Mouse (Mus musculus) forebrain, embryonic 13.5 days (tissue): ENCODE data around the gene Cops7b. TPM values are rescaled to one million over a fixed set of nuclear protein-coding genes. Genes with fewer than 3 reads are reported as not detected.

Experiments
- ATAC-seq: fragments of 200-750 bp; cut with Nextera tagmentation; 2 replicates; pipeline ENCODE4 v1.8.0; 2017
- H3K27ac ChIP-seq: fragments of 300-500 bp; sonication (generic); 2 replicates; pipeline ENCODE4 v1.5.1; 2015; ENCODE audit warnings: inconsistent platforms, mild to moderate bottlenecking, moderate library complexity
- H3K27me3 ChIP-seq: fragments of 300-500 bp; sonication (generic); 2 replicates; pipeline ENCODE4 v1.6.1; 2015; ENCODE audit warnings: mild to moderate bottlenecking, inconsistent platforms
- H3K36me3 ChIP-seq: fragments of 300-500 bp; sonication (generic); 2 replicates; pipeline ENCODE4 v1.6.1; 2015; ENCODE audit warnings: mild to moderate bottlenecking, inconsistent platforms; ENCODE audit not compliant: poor library complexity, severe bottlenecking
- H3K4me1 ChIP-seq: fragments of 300-500 bp; sonication (generic); 2 replicates; pipeline ENCODE4 v1.6.1; 2015; ENCODE audit warnings: inconsistent platforms
- H3K4me2 ChIP-seq: fragments of 300-500 bp; sonication (generic); 2 replicates; pipeline ENCODE4 v1.6.1; 2015; ENCODE audit warnings: inconsistent platforms, mild to moderate bottlenecking, moderate library complexity
- H3K4me3 ChIP-seq: fragments of 300-500 bp; sonication (generic); 2 replicates; pipeline ENCODE4 v1.5.1; 2015; ENCODE audit warnings: mild to moderate bottlenecking, inconsistent platforms
- H3K9ac ChIP-seq: fragments of 300-500 bp; sonication (generic); 2 replicates; pipeline ENCODE4 v1.6.1; 2015; ENCODE audit warnings: mild to moderate bottlenecking, inconsistent platforms
- H3K9me3 ChIP-seq: fragments of 300-500 bp; sonication (generic); replicated peaks from 2 replicates; pipeline ENCODE4 v1.6.1; 2016; ENCODE audit warnings: inconsistent platforms
- WGBS: fragments of 180-500 bp; shearing (Covaris S2); methylation state at CpG from one replicate; pipeline ENCODE4 v1.1.7; 2015; 5-methylcytosine and 5-hydroxymethylcytosine counted together
- polyA plus RNA-seq: library from polyadenylated mRNA; unstranded; fragments of >200 nt; fragmentation: Nextera tagmentation; extraction: Ambion mirVana; gene quantifications from 2 replicates; pipeline ENCODE4 v1.2.1, GENCODE M21; 2015

Gene Cops7b
- polyA plus RNA-seq, 1 experiment from 2014 or later, result 60.5 TPM

DNA sequence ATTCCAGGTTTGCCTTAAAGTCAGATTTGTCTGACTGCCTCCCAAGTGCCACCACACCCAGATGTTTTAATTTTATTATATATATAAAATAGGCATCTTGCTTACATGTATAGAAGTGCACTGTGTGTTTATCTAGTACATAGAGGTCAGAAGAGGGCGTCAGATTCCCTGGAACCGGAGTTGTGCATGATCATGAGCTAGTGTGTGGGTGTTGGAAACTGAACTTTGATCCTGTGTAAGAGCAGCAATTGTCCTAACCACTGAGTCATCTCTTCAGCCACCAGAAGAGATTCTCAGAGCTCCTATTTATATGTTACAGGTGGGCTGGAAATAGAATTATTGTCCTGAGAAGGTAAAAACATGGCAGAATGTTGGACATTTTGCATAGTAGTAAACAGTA is 17.4 kb downstream of the Cops7b start:
- Histone ChIP-seq H3K4me1 (no peaks in the 10 kb centered on the region), H3K9me3 (no peaks in the 10 kb centered on the region), H3K36me3 (peaks cover 91% of the 10 kb centered on the region), H3K27ac (no peak overlapping the region), H3K27me3 (no peaks in the 10 kb centered on the region), H3K9ac (no peak overlapping the region), H3K4me3 (no peak overlapping the region), H3K4me2 (no peak overlapping the region)
- no peak for ATAC-seq
- 88% methylated on average over 2 of the region's 2 CpGs for WGBS

DNA sequence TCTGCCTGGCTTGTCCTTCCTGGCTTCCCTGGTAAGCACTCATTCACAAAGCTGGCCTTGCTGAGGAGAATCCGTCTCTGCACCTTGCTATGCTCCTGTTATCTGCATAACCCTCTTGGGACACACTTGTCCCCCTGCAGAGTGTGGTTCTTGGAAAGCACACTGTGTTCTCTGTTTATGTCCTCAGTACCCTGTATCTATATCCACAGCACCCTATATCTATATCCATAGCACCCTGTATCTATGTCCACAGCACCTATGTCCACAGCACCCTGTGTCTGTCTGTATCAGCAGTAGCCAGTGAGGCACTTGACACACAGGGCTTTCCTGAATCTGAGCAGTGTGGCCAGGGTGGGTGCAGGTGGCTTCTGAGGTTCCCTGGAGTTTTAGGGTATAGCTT is 28.2 kb downstream of the Cops7b start:
- Histone ChIP-seq H3K4me2 (no peak overlapping the region), H3K9me3 (no peaks in the 10 kb centered on the region), H3K9ac (no peak overlapping the region), H3K27me3 (no peaks in the 10 kb centered on the region), H3K4me1 (no peaks in the 10 kb centered on the region), H3K36me3 (peaks cover 28% of the 10 kb centered on the region), H3K27ac (no peak overlapping the region), H3K4me3 (no peak overlapping the region)
- no peak for ATAC-seq
- 84% methylated on average over 1 of the region's 1 CpGs for WGBS

DNA sequence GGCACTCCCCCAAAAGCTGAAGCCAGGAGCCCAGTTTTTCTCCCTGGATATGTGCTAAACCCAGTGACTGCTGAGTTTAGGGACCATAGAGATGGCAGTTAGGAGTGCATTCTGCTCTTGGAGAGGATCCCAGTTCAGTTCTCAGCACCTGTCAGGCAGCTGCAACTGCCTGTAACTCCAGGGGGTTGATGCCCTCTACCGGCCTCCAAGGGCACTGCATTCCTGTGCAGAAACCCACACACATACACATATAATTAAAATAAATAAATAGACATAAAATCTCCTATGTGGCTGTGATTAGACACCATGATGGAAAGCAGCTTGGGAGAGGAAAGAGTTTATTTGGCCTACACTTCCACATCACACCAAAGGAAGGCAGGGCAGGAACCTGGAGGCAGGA is 29.4 kb downstream of the Cops7b start:
- Histone ChIP-seq H3K9ac (no peak overlapping the region), H3K36me3 (peaks cover 23% of the 10 kb centered on the region), H3K4me1 (no peaks in the 10 kb centered on the region), H3K9me3 (no peaks in the 10 kb centered on the region), H3K4me2 (no peak overlapping the region), H3K27me3 (no peaks in the 10 kb centered on the region), H3K4me3 (no peak overlapping the region), H3K27ac (no peak overlapping the region)
- ATAC-seq, result no peak
- WGBS, result 68% methylated on average over 1 of the region's 1 CpGs

DNA sequence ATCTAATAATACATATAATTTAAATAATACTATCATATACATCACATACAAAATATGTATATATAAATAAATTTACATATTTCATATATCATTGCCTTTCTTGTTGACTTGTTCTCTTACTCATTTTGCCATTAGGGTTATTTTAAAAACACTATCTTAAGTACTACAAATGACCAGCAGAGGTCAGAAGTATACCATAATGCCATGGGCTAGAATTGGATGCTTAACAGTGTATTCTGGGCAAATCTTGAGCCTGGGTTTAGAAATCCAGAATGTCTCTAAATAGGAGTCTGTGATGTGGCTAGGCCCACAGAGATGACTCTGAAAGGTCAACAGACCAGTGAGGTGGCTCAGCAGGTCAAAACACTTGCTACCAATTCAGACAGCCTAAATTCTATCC is 31.6 kb downstream of the Cops7b start:
- Histone ChIP-seq H3K4me1 (no peaks in the 10 kb centered on the region), H3K36me3 (peaks cover 6% of the 10 kb centered on the region; the same call in 1 of the 2 replicates), H3K27ac (no peak overlapping the region), H3K9me3 (no peaks in the 10 kb centered on the region), H3K9ac (no peak overlapping the region), H3K4me2 (no peak overlapping the region), H3K27me3 (no peaks in the 10 kb centered on the region), H3K4me3 (no peak overlapping the region)
- peak; percentile 48; the same call in 1 of the 2 replicates for ATAC-seq

DNA sequence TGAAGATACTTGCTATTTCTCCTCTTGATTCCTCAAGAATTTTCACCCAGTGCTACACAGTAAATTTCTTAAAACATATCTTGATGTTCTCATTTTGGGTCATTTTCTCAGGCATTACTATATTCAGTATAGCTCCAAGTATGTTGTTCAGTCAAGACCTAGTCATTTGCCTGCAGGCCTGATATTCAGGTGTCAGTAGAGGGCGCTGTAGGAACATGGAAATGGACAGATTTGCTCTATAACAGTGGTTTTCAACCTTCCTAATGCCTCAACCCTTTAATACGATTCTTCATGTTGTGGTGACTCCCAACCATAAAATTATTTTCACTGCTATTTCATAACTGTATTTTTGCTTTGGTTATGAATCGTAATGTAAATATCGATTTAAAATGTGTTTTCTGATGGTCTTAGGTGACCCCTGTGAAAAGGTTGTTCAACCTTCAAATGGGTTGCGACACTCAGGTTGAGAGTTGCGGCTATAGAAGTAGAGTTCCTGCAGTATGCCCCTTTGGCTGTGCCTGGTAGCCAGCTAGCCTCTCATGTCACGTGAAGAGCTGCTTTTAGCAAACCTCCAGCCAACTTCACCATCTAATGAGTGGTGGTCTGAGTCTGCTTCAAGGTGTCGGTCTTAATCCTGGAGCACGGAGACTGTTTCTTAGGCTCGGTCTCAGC is 35.9 kb downstream of the Cops7b start:
- peak; percentile 61; the same call in 1 of the 2 replicates for ATAC-seq
- Histone ChIP-seq H3K9me3 (no peaks in the 10 kb centered on the region), H3K27me3 (no peaks in the 10 kb centered on the region), H3K9ac (no peak overlapping the region), H3K4me2 (no peak overlapping the region), H3K4me1 (no peaks in the 10 kb centered on the region), H3K27ac (no peak overlapping the region), H3K36me3 (no peaks in the 10 kb centered on the region), H3K4me3 (no peak overlapping the region)
- 60% methylated on average over 10 of the region's 10 CpGs for WGBS

DNA sequence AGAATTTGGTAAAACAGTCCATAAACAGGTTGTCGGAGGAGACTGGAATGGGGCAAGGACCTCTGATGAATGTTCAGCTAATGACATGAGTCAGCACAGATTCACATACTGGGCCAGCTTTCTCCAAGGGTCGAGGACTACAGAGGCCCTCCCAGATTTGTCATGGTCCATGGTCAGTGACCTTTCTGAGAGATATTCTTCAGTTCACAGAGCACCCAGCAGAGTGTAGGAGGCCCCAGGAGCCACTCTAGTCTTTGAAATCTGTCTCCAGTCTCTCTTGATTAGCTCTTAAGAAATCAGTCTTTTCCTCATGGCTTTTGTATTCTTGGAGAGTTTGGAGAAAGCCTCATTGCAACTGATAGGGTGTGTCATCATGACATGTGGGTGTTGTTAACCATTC is 39.6 kb downstream of the Cops7b start:
- 72% methylated on average over 2 of the region's 2 CpGs for WGBS
- H3K27me3 ChIP-seq, result no peaks in the 10 kb centered on the region
- H3K27ac ChIP-seq, result no peak overlapping the region
- no peak overlapping the region for H3K9ac ChIP-seq
- no peaks in the 10 kb centered on the region for H3K36me3 ChIP-seq
- H3K4me1 ChIP-seq, result no peaks in the 10 kb centered on the region
- no peak for ATAC-seq
- H3K4me3 ChIP-seq, result no peak overlapping the region
- no peak overlapping the region for H3K4me2 ChIP-seq
- H3K9me3 ChIP-seq, result no peaks in the 10 kb centered on the region

DNA sequence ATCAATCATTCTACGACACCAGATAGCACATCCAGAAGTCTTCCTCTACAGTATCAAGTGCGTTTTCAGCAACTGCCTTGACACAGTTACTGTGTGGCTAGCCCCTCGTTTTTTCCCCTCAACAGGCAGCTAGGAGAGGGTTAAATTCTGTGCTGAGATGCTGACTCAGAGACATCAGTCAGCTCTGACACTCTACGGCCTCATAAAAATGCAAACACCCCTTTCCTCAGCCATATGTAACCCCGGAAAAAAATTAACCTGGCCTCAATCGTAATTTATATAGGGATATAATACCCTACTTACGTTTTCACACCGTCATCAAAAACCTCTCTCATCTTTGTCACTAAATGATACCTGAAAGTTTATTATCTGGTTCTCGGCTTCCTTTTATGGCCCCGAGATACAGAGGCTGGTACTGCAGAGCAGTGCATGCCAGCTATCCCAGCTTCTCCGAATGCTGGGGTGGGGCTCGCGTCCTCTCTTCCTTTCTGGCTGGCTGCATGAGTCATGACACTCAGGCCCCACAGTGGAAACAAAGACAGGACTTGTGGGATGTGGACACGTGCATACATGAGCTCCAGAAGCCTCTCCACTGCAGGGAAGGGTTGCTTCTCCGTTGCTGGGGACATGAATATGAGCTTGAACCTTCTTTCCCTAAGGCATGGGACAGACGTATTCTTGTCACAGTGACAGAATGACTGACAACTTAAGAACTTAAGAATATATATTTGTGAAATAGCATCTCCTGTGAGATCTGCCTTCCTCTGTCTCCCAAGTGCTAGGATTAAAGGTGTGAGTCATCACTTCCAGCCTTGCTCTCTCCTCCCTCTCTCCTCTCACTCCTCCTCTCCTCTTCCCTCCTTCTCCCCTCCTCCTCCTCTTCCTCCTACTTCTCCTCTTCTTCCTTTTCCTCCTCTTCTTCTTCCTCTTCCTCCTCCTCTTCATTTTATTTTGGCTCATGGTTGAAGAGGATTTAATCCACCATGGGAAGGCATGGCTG is 40.6 kb downstream of the Cops7b start:
- no peak overlapping the region for H3K4me2 ChIP-seq
- no peak for ATAC-seq
- 76% methylated on average over 16 of the region's 16 CpGs for WGBS

DNA sequence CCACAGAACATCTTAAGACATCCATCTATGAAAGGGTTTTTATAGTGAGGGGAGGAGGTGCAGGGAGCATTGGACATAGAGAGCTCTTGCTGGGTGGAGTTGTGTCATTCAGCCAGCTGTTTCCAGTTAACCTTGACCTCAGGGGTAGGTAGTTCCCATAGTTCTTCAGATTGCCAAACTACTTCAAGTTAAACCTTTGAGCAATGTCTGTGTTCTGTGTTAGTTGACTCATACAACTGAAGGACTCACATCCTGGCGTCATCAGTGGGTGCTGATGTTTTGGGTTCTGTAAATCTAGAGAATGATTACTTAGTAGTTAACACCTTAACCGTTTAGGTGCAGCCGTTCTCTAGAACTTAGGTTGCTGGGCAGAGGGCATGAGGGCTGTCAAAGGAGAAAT is 45.6 kb downstream of the Cops7b start:
- Histone ChIP-seq H3K27me3 (no peaks in the 10 kb centered on the region), H3K4me3 (no peak overlapping the region), H3K4me2 (no peak overlapping the region), H3K4me1 (no peaks in the 10 kb centered on the region), H3K9ac (no peak overlapping the region), H3K9me3 (no peaks in the 10 kb centered on the region), H3K36me3 (no peaks in the 10 kb centered on the region), H3K27ac (no peak overlapping the region)
- 86% methylated on average over 3 of the region's 3 CpGs for WGBS
- ATAC-seq, result no peak

More for the DNA sequence above, 40.6 kb downstream of the Cops7b start:
- Histone ChIP-seq H3K9me3 (no peaks in the 10 kb centered on the region), H3K4me3 (no peak overlapping the region), H3K4me1 (no peaks in the 10 kb centered on the region), H3K36me3 (no peaks in the 10 kb centered on the region), H3K9ac (no peak overlapping the region), H3K27me3 (no peaks in the 10 kb centered on the region), H3K27ac (no peak overlapping the region)

DNA sequence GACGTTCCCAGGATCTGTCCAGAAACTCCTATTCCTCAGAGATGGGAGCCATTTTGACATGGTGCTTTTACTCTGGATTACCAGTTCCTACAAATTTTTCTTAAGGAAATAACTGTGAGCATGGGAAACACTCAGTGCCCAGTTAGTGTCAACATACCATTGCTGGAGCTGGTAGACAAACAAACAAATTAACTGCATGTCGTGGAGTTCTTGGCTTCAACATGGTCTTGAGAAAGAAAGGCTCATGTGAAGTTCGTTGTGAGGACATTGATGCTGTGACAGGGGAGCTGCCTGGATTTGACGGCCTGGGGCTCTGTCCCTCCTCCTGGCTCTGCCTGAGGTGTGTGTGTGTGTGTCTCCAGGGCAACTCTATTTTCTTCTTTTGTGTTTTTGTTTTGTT is 47.2 kb downstream of the Cops7b start:
- H3K4me2 ChIP-seq, result no peak overlapping the region
- H3K36me3 ChIP-seq, result no peaks in the 10 kb centered on the region
- ATAC-seq, result no peak
- H3K27ac ChIP-seq, result no peak overlapping the region
- H3K4me3 ChIP-seq, result no peak overlapping the region
- H3K27me3 ChIP-seq, result no peaks in the 10 kb centered on the region
- WGBS, result 56% methylated on average over 4 of the region's 4 CpGs
- H3K9me3 ChIP-seq, result no peaks in the 10 kb centered on the region
- peaks cover 8% of the 10 kb centered on the region for H3K4me1 ChIP-seq
- H3K9ac ChIP-seq, result no peak overlapping the region

DNA sequence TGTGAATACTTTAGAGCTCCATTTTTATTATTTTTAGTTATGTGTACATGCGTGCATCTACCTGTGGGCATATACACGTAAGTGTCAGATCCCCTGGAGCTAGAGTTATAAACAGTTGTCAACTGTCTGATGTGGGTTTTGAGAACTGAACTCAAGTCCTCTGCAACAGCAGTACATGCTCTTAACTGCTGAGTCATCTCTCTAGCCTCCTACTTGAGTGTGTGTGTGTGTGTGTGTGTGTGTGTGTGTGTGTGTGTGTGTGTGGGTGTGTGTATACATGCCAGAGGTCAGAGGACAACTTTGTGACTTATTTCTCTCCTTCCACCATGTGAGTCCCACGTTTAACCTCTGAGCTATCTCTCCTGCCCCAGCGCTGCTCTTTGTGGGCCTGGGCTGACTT is 47.8 kb downstream of the Cops7b start:
- no peaks in the 10 kb centered on the region for H3K27me3 ChIP-seq
- WGBS, result 92% methylated on average over 4 of the region's 4 CpGs
- peaks cover 8% of the 10 kb centered on the region for H3K4me1 ChIP-seq
- no peaks in the 10 kb centered on the region for H3K36me3 ChIP-seq
- H3K9me3 ChIP-seq, result no peaks in the 10 kb centered on the region
- H3K27ac ChIP-seq, result no peak overlapping the region
- no peak overlapping the region for H3K4me2 ChIP-seq
- H3K9ac ChIP-seq, result no peak overlapping the region
- H3K4me3 ChIP-seq, result no peak overlapping the region
- no peak for ATAC-seq

DNA sequence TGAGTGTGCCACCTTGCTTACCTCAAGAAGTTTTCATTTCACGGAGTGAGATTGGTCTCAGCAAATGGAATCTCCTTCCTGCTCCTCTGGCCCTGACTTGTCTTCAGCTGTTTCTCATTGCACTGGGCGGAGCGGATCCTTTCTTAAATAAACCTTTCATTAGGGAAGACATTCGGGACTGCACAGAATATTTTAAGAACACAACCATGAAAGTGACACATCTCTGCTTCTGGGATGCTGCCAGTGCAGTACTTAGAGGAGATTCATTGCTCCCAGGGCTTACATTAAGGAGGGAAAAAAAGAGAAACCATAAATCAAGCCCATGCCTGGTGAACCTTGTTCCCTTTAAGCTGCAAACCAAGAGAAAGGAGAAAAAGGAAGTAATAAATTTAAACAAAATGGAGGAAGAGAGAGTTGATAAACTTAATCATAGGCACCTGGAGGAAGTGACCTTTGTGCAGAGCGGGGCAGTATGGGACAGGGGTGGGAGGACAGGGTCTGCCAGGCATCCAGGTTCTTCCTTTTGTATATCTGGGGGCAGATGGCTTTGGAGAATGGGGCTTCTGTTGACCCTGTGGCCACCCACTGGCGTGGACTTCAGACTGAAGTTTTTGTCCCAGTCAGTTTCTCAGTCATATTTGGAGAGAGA is 50.2 kb downstream of the Cops7b start:
- WGBS, result 77% methylated on average over 6 of the region's 6 CpGs
- H3K4me3 ChIP-seq, result no peak overlapping the region
- H3K36me3 ChIP-seq, result no peaks in the 10 kb centered on the region
- 0 out of 2 replicates have a peak overlapping the region, but pooled peaks have one; percentile 5 for H3K27ac ChIP-seq
- no peaks in the 10 kb centered on the region for H3K27me3 ChIP-seq
- no peaks in the 10 kb centered on the region for H3K9me3 ChIP-seq
- H3K4me2 ChIP-seq, result no peak overlapping the region
- no peak overlapping the region for H3K9ac ChIP-seq
- no peak for ATAC-seq
- H3K4me1 ChIP-seq, result peaks cover 8% of the 10 kb centered on the region

DNA sequence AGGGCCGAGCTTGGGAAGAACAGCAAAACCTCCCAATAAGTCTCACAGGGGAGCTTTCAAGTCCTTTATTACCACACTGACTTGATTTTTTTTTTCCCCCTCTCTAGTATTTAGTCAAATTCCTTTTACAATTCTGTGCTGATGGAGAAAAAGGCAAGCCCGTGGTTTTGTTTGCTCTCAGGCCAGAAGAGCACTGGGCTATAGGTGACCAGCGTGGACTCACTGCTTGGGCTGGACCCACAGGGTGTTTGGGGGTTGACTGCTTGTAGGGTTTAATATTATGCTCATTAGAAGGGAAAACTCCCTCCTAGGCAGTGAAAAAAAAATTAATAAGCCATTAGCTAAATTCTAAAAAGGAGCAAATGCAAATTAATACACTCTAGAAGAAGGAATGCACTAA is 50.7 kb downstream of the Cops7b start:
- H3K36me3 ChIP-seq, result no peaks in the 10 kb centered on the region
- WGBS, result 50% methylated on average over 3 of the region's 3 CpGs
- 0 out of 2 replicates have a peak overlapping the region, but pooled peaks have one; percentile 5 for H3K27ac ChIP-seq
- ATAC-seq, result no peak
- no peak overlapping the region for H3K4me2 ChIP-seq
- H3K4me1 ChIP-seq, result peaks cover 8% of the 10 kb centered on the region
- no peaks in the 10 kb centered on the region for H3K9me3 ChIP-seq
- no peaks in the 10 kb centered on the region for H3K27me3 ChIP-seq
- H3K9ac ChIP-seq, result no peak overlapping the region
- H3K4me3 ChIP-seq, result no peak overlapping the region
